Mouse (Mus musculus) heart, adult 8-10 months (tissue): Measurements from ENCODE around the gene Slc29a3. TPM values are rescaled to one million over a fixed set of nuclear protein-coding genes. Genes with fewer than 3 reads are reported as not detected.

Experiments
- DNase-seq: peaks from one replicate; pipeline ENCODE4 v3.0.0; 2022; ENCODE audit warnings: low spot score
- total RNA-seq, 4 experiments: library from RNA; stranded (reverse); gene quantifications; 2 replicates each; pipeline ENCODE4 v1.2.4; 2022

Slc29a3 gene
- total RNA-seq, result 1 to 10 TPM; 3.5 to 4.9 (median 3.8) TPM

- DNase-seq, result peak; percentile 95
Observed at GRCm38 (mm10) chr10:60752040-60753020, at the start of gene Slc29a3. Gene Slc29a3 (minus strand): TSS chr10:60752794.

- no peak for DNase-seq
Observed at GRCm38 (mm10) chr10:60801898-60802412, 49.4 kb upstream of the Slc29a3 start.

- DNase-seq, result no peak
Observed at GRCm38 (mm10) chr10:60801168-60801897, 48.7 kb upstream of the Slc29a3 start.

GRCm38 (mm10) chr10:60800295-60801167 lies 47.9 kb upstream of the Slc29a3 start:
- no peak for DNase-seq

- DNase-seq, result no peak
Observed at GRCm38 (mm10) chr10:60797682-60798422, 45.3 kb upstream of the Slc29a3 start.

- no peak for DNase-seq
Observed at GRCm38 (mm10) chr10:60796474-60796873, 43.9 kb upstream of the Slc29a3 start.

- no peak for DNase-seq
Observed at GRCm38 (mm10) chr10:60796028-60796427, 43.4 kb upstream of the Slc29a3 start.

- DNase-seq, result no peak
Observed at GRCm38 (mm10) chr10:60794792-60795191, 42.2 kb upstream of the Slc29a3 start.

GRCm38 (mm10) chr10:60794374-60794773 lies 41.8 kb upstream of the Slc29a3 start:
- no peak for DNase-seq

GRCm38 (mm10) chr10:60792841-60793240 lies 40.2 kb upstream of the Slc29a3 start:
- peak; percentile 76 for DNase-seq

- no peak for DNase-seq
Observed at GRCm38 (mm10) chr10:60792365-60792764, 39.8 kb upstream of the Slc29a3 start.

GRCm38 (mm10) chr10:60790912-60791311 lies 38.3 kb upstream of the Slc29a3 start:
- no peak for DNase-seq

GRCm38 (mm10) chr10:60787303-60788074 lies 34.9 kb upstream of the Slc29a3 start:
- no peak for DNase-seq

GRCm38 (mm10) chr10:60783608-60784007 lies 31.0 kb upstream of the Slc29a3 start:
- DNase-seq, result no peak

- DNase-seq, result peak; percentile 72
Observed at GRCm38 (mm10) chr10:60779628-60780027, 27.0 kb upstream of the Slc29a3 start.

GRCm38 (mm10) chr10:60778542-60778941 lies 25.9 kb upstream of the Slc29a3 start:
- DNase-seq, result no peak

GRCm38 (mm10) chr10:60775473-60775872 lies 22.9 kb upstream of the Slc29a3 start:
- no peak for DNase-seq

- DNase-seq, result no peak
Observed at GRCm38 (mm10) chr10:60774616-60775015, 22.0 kb upstream of the Slc29a3 start.

- no peak for DNase-seq
Observed at GRCm38 (mm10) chr10:60770855-60771254, 18.3 kb upstream of the Slc29a3 start.

- no peak for DNase-seq
Observed at GRCm38 (mm10) chr10:60768614-60769013, 16.0 kb upstream of the Slc29a3 start.
